Mouse (Mus musculus) forebrain, embryonic 16.5 days (tissue): ENCODE data around the gene Nipbl. TPM values are rescaled to one million over a fixed set of nuclear protein-coding genes. Genes with fewer than 3 reads are reported as not detected.

ENCODE experiments used
- ATAC-seq: fragments of 200-750 bp; cut with Nextera tagmentation; 2 replicates; pipeline ENCODE4 v1.8.0; 2017; ENCODE audit warnings: mild to moderate bottlenecking, moderate library complexity
- H3K27ac ChIP-seq: fragments of 300-500 bp; sonication (generic); 2 replicates; pipeline ENCODE4 v1.5.1; 2014; ENCODE audit warnings: low read length, control low read depth
- H3K27me3 ChIP-seq: fragments of 300-500 bp; sonication (generic); replicated peaks from 2 replicates; pipeline ENCODE4 v1.6.1; 2014; ENCODE audit warnings: low read length; ENCODE audit not compliant: control insufficient read depth, insufficient read depth
- H3K36me3 ChIP-seq: fragments of 300-500 bp; sonication (generic); 2 replicates; pipeline ENCODE4 v1.6.1; 2014; ENCODE audit not compliant: control insufficient read depth, insufficient read depth
- H3K4me1 ChIP-seq: fragments of 300-500 bp; sonication (generic); replicated peaks from 2 replicates; pipeline ENCODE4 v1.6.1; 2014; ENCODE audit warnings: low read length; ENCODE audit not compliant: control insufficient read depth, insufficient read depth
- H3K4me2 ChIP-seq: fragments of 300-500 bp; sonication (generic); 2 replicates; pipeline ENCODE4 v1.6.1; 2014; ENCODE audit warnings: mild to moderate bottlenecking, low read length, control low read depth
- H3K4me3 ChIP-seq: fragments of 300-500 bp; sonication (generic); replicated peaks from 2 replicates; pipeline ENCODE4 v1.5.1; 2014; ENCODE audit warnings: mild to moderate bottlenecking, low read length, control low read depth
- H3K9ac ChIP-seq: fragments of 300-500 bp; sonication (generic); replicated peaks from 2 replicates; pipeline ENCODE4 v1.6.1; 2014; ENCODE audit warnings: low read depth, low read length, control low read depth
- H3K9me3 ChIP-seq: fragments of 300-500 bp; sonication (generic); 2 replicates; pipeline ENCODE4 v1.6.1; 2016; ENCODE audit warnings: low read length; ENCODE audit not compliant: control insufficient read depth
- WGBS: fragments of 180-500 bp; shearing (Covaris S2); extraction: QIAGEN DNeasy Blood & Tissue Kit; methylation state at CpG from one replicate; pipeline ENCODE4 v1.1.7; 2014; 5-methylcytosine and 5-hydroxymethylcytosine counted together
- polyA plus RNA-seq: library from polyadenylated mRNA; unstranded; fragments of >200 nt; fragmentation: Nextera tagmentation; extraction: Ambion mirVana; gene quantifications from 2 replicates; pipeline ENCODE4 v1.2.1, GENCODE M21; 2015

Nipbl gene
- polyA plus RNA-seq, 1 experiment from 2014 or later, result 18.1 TPM

- no peak overlapping the region for H3K9ac ChIP-seq
- ATAC-seq, result no peak
These were observed 38.0 kb downstream of the Nipbl start for GRCm38 (mm10) chr15:8406219-8406618.

DNA sequence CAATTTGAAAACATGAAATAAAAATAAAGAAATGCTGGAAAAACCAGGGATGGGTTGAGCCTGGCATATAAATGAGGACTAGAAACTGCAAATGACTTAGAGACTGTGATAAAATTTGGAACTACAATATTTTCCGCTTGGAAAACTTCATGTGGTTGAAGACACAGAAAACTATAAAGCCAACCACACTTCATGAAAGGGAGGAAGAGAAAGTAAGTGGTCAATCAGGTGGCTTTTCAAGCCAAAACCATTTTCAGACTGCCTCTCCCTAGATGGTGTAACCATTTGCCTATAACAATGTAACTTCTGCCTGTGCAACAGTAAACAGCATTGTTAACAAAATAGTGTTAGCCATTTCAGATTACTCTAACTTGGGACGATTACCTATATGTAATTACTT lies 41.7 kb downstream of the Nipbl start:
- Histone ChIP-seq H3K27ac (no peak overlapping the region), H3K36me3 (no peaks in the 10 kb centered on the region), H3K4me2 (no peak overlapping the region), H3K27me3 (no peaks in the 10 kb centered on the region), H3K9ac (no peak overlapping the region), H3K4me1 (no peaks in the 10 kb centered on the region), H3K9me3 (no peaks in the 10 kb centered on the region), H3K4me3 (no peak overlapping the region)
- no peak for ATAC-seq
- 97% methylated on average over 2 of the region's 2 CpGs for WGBS

More at GRCm38 (mm10) chr15:8406219-8406618, 38.0 kb downstream of the Nipbl start:
- Histone ChIP-seq H3K4me2 (no peak overlapping the region), H3K36me3 (no peaks in the 10 kb centered on the region), H3K4me1 (no peaks in the 10 kb centered on the region), H3K4me3 (no peak overlapping the region), H3K9me3 (no peaks in the 10 kb centered on the region), H3K27me3 (no peaks in the 10 kb centered on the region), H3K27ac (no peak overlapping the region)
- 79% methylated on average over 2 of the region's 2 CpGs for WGBS

- ATAC-seq, result no peak
- Histone ChIP-seq H3K27ac (no peak overlapping the region), H3K36me3 (no peaks in the 10 kb centered on the region), H3K9me3 (no peaks in the 10 kb centered on the region), H3K4me1 (no peaks in the 10 kb centered on the region), H3K4me2 (no peak overlapping the region), H3K4me3 (no peak overlapping the region), H3K9ac (no peak overlapping the region), H3K27me3 (no peaks in the 10 kb centered on the region)
- 89% methylated on average over 2 of the region's 2 CpGs for WGBS
These were observed 42.7 kb downstream of the Nipbl start for GRCm38 (mm10) chr15:8401536-8401935.

- Histone ChIP-seq H3K9ac (no peak overlapping the region), H3K4me2 (no peak overlapping the region), H3K36me3 (no peaks in the 10 kb centered on the region), H3K27ac (no peak overlapping the region), H3K9me3 (no peaks in the 10 kb centered on the region), H3K4me3 (no peak overlapping the region), H3K4me1 (no peaks in the 10 kb centered on the region), H3K27me3 (no peaks in the 10 kb centered on the region)
- 89% methylated on average over 3 of the region's 3 CpGs for WGBS
- no peak for ATAC-seq
These were observed 52.5 kb downstream of the Nipbl start for GRCm38 (mm10) chr15:8391764-8392163.

DNA sequence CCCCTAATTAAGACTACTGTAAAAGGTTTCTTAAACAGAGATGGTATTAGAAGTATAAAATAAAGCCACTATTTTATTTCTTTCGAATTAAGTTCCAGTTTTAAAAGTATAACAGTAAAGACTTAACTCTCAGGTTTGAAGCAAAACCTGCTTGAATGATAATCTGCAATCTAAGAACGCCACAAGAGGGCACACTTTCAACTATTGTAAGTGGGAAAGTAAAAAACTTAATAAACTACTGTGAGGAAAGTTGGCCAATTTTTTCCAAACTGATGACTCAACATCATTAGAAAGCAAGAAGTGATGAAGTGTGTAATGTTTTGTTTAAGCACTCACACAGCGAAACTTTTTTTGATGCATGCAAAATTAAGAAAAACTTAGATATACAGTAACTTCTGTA lies 62.0 kb downstream of the Nipbl start:
- no peaks in the 10 kb centered on the region for H3K27me3 ChIP-seq
- no peak for ATAC-seq
- H3K9ac ChIP-seq, result no peak overlapping the region
- no peak overlapping the region for H3K4me3 ChIP-seq
- H3K36me3 ChIP-seq, result no peaks in the 10 kb centered on the region
- H3K4me2 ChIP-seq, result no peak overlapping the region
- no peak overlapping the region for H3K27ac ChIP-seq
- H3K4me1 ChIP-seq, result no peaks in the 10 kb centered on the region
- 71% methylated on average over 3 of the region's 3 CpGs for WGBS
- H3K9me3 ChIP-seq, result no peaks in the 10 kb centered on the region

DNA sequence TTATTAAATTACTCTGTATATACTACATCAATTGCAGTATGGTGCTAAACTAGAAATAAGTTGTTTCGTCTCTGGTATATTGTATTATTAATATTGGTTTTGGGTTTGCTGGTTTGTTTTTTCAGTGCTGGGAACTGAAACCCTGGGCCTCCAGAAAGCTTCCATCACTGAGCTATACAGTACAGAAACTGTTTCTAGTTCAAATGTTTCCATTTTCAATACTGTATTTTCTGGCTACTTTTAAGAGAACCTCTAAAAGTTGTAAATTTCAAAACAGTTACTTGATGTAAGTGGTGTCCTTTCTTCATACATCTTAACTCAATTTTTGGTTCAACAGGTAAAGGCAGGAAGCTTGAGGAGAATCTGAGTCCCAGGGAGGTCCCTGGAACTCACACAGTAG lies 68.6 kb downstream of the Nipbl start:
- Histone ChIP-seq H3K4me3 (no peak overlapping the region), H3K27ac (no peak overlapping the region), H3K9ac (no peak overlapping the region), H3K27me3 (no peaks in the 10 kb centered on the region), H3K9me3 (no peaks in the 10 kb centered on the region), H3K4me1 (no peaks in the 10 kb centered on the region), H3K4me2 (no peak overlapping the region), H3K36me3 (peaks cover 8% of the 10 kb centered on the region)
- ATAC-seq, result no peak
- 98% methylated on average over 1 of the region's 1 CpGs for WGBS

DNA sequence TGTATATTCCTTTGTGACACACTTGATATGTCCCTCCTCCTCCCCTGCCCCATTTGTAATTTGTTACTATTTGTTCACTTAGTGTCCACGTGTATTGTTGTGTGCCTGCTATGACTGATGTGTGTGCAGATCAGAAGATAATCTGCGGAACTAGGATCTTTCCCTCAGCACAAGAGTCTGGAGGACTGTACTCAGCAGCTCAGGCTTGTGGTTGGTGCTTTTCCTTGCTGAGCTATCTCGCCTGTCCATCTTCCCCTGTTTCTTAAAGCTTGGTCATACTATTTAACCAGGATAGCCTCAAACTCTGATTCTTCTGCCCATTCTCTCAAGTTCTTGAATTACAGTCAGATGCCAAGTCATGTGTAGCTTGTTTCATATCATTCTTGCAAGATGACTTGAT lies 69.5 kb downstream of the Nipbl start:
- peaks cover 8% of the 10 kb centered on the region for H3K36me3 ChIP-seq
- ATAC-seq, result no peak
- no peak overlapping the region for H3K9ac ChIP-seq
- H3K9me3 ChIP-seq, result no peaks in the 10 kb centered on the region
- H3K27ac ChIP-seq, result no peak overlapping the region
- WGBS, result 79% methylated on average over 3 of the region's 3 CpGs
- H3K27me3 ChIP-seq, result no peaks in the 10 kb centered on the region
- no peak overlapping the region for H3K4me3 ChIP-seq
- H3K4me2 ChIP-seq, result no peak overlapping the region
- no peaks in the 10 kb centered on the region for H3K4me1 ChIP-seq

DNA sequence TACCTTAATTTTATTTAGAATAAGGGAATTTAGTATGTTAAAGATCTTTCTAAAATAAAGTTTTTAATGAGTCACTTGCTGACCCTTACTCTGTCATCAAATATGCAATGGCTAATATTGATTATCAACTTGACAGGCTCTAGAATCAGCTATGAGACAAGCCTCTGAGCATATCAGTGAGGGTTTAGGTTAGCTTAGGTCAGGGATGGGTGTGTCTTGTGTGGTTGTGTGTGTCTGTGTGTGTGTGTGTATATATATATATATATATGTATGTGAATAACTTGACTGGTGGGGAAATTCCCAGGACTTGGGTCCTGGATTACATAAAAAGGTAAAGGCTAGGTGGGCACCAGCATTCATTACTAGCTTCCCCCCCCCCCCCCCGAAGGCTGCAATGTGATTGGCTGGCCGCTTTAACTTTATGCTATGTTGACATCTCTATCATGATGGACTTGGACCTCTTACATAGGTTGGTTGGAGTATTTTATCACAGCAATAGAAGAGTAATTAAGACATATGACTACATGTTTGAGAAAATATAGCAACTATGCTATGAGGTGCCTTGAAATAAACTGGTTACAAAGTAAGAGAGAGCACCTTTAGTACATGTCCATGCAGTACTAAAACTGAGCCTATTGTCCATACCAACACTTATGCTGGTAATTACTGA lies 97.0 kb downstream of the Nipbl start:
- Histone ChIP-seq H3K27ac (no peak overlapping the region), H3K9ac (no peak overlapping the region), H3K4me2 (no peak overlapping the region), H3K27me3 (no peaks in the 10 kb centered on the region), H3K4me3 (no peak overlapping the region), H3K4me1 (no peaks in the 10 kb centered on the region), H3K36me3 (peaks cover 6% of the 10 kb centered on the region; the same call in 1 of the 2 replicates), H3K9me3 (no peaks in the 10 kb centered on the region)
- 92% methylated on average over 2 of the region's 2 CpGs for WGBS
- ATAC-seq, result no peak

GRCm38 (mm10) chr15:8340596-8340995 lies 103.7 kb downstream of the Nipbl start:
- WGBS, result 80% methylated on average over 4 of the region's 4 CpGs
- H3K4me3 ChIP-seq, result no peak overlapping the region
- peaks cover 11% of the 10 kb centered on the region for H3K36me3 ChIP-seq
- H3K4me2 ChIP-seq, result no peak overlapping the region
- no peak for ATAC-seq
- H3K4me1 ChIP-seq, result no peaks in the 10 kb centered on the region
- H3K27ac ChIP-seq, result no peak overlapping the region
- no peaks in the 10 kb centered on the region for H3K27me3 ChIP-seq
- no peaks in the 10 kb centered on the region for H3K9me3 ChIP-seq
- H3K9ac ChIP-seq, result no peak overlapping the region

GRCm38 (mm10) chr15:8331547-8331946 lies 112.7 kb downstream of the Nipbl start:
- no peaks in the 10 kb centered on the region for H3K27me3 ChIP-seq
- no peaks in the 10 kb centered on the region for H3K9me3 ChIP-seq
- no peak overlapping the region for H3K9ac ChIP-seq
- H3K36me3 ChIP-seq, result peaks cover 18% of the 10 kb centered on the region
- H3K27ac ChIP-seq, result no peak overlapping the region
- no peak overlapping the region for H3K4me2 ChIP-seq
- no peak overlapping the region for H3K4me3 ChIP-seq
- 91% methylated on average over 3 of the region's 3 CpGs for WGBS
- ATAC-seq, result no peak
- no peaks in the 10 kb centered on the region for H3K4me1 ChIP-seq
